Mouse (Mus musculus) liver, embryonic 15.5 days (tissue): ENCODE measurements around the gene Mtcl1. TPM values are rescaled to one million over a fixed set of nuclear protein-coding genes. Genes with fewer than 3 reads are reported as not detected.

Experiments
- ATAC-seq: fragments of 200-750 bp; cut with Nextera tagmentation; 2 replicates; pipeline ENCODE4 v1.8.0; 2017; ENCODE audit warnings: moderate number of reproducible peaks, mild to moderate bottlenecking, moderate library complexity; ENCODE audit not compliant: insufficient read depth
- H3K27ac ChIP-seq: fragments of 300-500 bp; sonication (generic); replicated peaks from 2 replicates; pipeline ENCODE4 v1.5.1; 2015; ENCODE audit warnings: mild to moderate bottlenecking, inconsistent platforms
- H3K27me3 ChIP-seq: fragments of 300-500 bp; sonication (generic); 2 replicates; pipeline ENCODE4 v1.6.1; 2015; ENCODE audit warnings: mild to moderate bottlenecking, inconsistent platforms
- H3K36me3 ChIP-seq: fragments of 300-500 bp; sonication (generic); replicated peaks from 2 replicates; pipeline ENCODE4 v1.6.1; 2015; ENCODE audit warnings: moderate library complexity, mild to moderate bottlenecking, inconsistent platforms
- H3K4me1 ChIP-seq: fragments of 300-500 bp; sonication (generic); replicated peaks from 2 replicates; pipeline ENCODE4 v1.6.1; 2015; ENCODE audit warnings: inconsistent platforms
- H3K4me2 ChIP-seq: fragments of 300-500 bp; sonication (generic); 2 replicates; pipeline ENCODE4 v1.6.1; 2015; ENCODE audit warnings: moderate library complexity, mild to moderate bottlenecking, inconsistent platforms
- H3K4me3 ChIP-seq: fragments of 300-500 bp; sonication (generic); replicated peaks from 2 replicates; pipeline ENCODE4 v1.5.1; 2015; ENCODE audit warnings: mild to moderate bottlenecking, inconsistent platforms
- H3K9ac ChIP-seq: fragments of 300-500 bp; sonication (generic); 2 replicates; pipeline ENCODE4 v1.6.1; 2015; ENCODE audit warnings: moderate library complexity, mild to moderate bottlenecking, inconsistent platforms
- H3K9me3 ChIP-seq: fragments of 300-500 bp; sonication (generic); replicated peaks from 2 replicates; pipeline ENCODE4 v1.6.1; 2016; ENCODE audit warnings: inconsistent platforms
- WGBS: fragments of 180-500 bp; shearing (Covaris S2); methylation state at CpG from one replicate; pipeline ENCODE4 v1.1.7; 2015; ENCODE audit warnings: mixed read lengths; ENCODE audit not compliant: insufficient replicate concordance; 5-methylcytosine and 5-hydroxymethylcytosine counted together
- polyA plus RNA-seq: library from polyadenylated mRNA; unstranded; fragments of >200 nt; fragmentation: Nextera tagmentation; extraction: Ambion mirVana; gene quantifications from 2 replicates; pipeline ENCODE4 v1.2.1, GENCODE M21; 2015

Mtcl1 gene
- polyA plus RNA-seq, 1 experiment from 2014 or later = 0.12 TPM

DNA sequence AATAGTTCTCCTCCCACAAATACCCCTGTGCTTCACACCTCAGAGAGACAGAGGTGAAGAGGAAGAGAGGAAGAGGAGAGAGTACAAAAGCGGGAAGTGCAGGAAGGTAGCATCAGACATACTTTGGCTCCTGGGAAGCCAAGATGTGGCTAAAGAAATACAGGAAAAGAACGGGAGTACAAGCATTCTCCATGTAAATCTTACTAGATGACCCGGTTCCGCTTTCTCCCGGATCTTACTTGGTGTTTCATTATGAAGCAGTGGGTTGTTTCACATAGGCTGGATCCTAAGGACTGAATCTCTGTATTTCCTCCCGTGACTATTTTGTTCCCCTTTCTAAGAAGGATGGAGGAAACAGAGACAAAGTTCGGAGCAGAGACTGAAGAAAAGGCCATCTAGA lies 43.9 kb downstream of the Mtcl1 start:
- Histone ChIP-seq H3K27ac (no peak overlapping the region), H3K9me3 (no peaks in the 10 kb centered on the region), H3K4me1 (no peaks in the 10 kb centered on the region), H3K4me2 (no peak overlapping the region), H3K9ac (no peak overlapping the region), H3K27me3 (peaks cover 12% of the 10 kb centered on the region; the same call in 1 of the 2 replicates), H3K36me3 (no peaks in the 10 kb centered on the region), H3K4me3 (no peak overlapping the region)
- ATAC-seq = no peak
- WGBS = 22% methylated on average over 7 of the region's 7 CpGs

DNA sequence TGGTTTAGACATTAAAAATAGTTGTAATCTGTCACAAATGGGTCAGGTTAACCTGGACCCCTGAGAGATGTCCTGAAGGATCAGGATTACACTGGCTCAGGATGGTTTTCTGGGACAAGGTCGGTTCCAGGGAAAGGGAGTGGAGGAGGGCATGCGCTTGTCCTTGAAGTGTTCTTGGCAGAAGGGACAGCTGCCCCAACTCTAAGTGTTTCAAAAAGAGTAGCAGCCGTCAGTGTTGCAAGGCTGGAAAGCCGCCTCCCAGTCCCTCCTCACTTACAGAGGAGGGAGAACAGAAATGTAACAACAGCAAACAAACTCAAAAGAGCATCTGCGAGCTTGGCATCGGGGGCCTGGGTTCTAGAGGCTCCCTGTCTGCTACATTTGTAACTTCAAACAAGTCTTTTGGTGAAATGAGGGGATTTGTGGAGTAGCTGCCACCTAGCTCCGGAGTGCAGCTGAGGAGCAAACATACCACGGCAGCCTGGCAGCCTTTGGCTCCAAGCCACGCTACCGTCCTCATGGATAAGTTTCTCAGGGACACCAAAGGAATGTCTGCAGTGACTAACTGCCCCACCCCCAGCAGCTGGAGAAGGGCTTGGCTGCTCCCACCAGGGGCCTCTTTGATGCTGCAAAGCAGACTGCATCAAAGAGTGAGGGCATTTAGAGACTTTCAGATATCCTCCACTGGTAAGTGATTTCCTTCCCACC lies 44.5 kb downstream of the Mtcl1 start:
- Histone ChIP-seq H3K9me3 (no peaks in the 10 kb centered on the region), H3K27ac (no peak overlapping the region), H3K4me1 (no peaks in the 10 kb centered on the region), H3K9ac (no peak overlapping the region), H3K4me3 (no peak overlapping the region), H3K27me3 (peaks cover 12% of the 10 kb centered on the region; the same call in 1 of the 2 replicates), H3K36me3 (no peaks in the 10 kb centered on the region), H3K4me2 (no peak overlapping the region)
- 24% methylated on average over 10 of the region's 10 CpGs for WGBS
- no peak for ATAC-seq

DNA sequence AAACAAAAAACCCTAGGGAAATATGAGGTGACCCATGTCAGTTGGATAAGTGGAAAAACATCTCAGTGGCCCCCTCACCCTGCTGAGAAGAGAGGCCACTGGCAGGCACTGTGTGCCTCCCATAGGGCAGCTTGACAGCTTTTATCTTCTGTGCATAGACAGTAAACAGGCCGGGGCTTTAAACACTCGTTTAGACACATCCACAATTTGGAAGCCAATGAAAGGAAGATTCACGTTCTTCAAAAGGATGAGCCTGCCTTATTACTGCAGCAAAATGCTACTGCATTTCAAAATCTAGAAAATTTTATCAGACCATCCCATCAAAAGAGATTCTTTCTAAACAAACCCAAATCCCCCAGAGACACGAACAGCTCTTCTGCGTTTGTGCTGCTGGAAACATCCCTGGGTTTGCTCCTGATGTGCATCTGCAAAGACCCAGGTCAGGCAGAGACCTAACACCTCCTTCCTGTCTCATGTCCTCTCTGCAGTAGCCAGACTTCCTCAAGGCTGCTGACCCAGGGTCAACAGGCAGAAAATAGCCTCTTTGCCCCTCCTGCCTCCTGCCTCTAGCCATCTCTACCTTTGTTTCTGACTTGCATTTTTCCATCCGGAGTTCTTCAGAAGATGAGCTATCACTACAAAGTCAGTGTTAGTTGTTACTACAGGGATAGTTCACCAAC lies 46.6 kb downstream of the Mtcl1 start:
- Histone ChIP-seq H3K4me2 (no peak overlapping the region), H3K4me3 (no peak overlapping the region), H3K9ac (no peak overlapping the region), H3K4me1 (no peaks in the 10 kb centered on the region), H3K9me3 (no peaks in the 10 kb centered on the region), H3K36me3 (no peaks in the 10 kb centered on the region), H3K27ac (no peak overlapping the region), H3K27me3 (peaks cover 12% of the 10 kb centered on the region; the same call in 1 of the 2 replicates)
- no peak for ATAC-seq
- 17% methylated on average over 6 of the region's 6 CpGs for WGBS

DNA sequence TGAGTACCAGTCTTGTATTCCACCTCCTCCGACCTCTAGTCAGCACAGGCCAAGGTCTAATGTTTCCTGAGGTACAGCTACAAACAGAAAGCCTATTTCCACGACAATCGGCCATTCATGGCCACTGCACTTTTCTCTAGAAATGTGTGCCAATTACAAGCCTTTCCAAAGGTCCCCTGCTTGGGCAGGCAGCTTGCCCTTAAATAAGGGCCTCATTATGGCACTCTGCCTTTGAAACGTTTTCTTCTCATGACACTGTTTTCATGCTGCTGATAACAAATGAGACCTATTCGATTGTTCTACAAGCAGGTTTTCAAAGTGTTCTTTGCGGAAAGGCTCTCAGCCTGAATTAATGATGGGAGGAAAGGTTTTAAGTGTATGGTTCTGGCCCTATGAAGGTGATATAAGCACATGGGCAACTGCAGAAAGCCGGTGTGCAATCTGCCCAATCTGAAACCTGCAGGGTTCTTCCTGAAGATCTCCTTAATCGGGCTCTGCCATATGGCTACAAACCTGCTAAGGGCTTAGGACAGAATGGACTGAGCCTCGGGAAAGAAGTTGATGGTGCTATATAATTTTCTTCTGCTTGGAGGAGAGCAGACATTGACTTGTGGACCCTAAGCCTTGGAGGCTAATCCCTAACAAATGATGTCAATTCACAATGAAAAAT lies 47.8 kb downstream of the Mtcl1 start:
- H3K36me3 ChIP-seq = no peaks in the 10 kb centered on the region
- no peak overlapping the region for H3K4me3 ChIP-seq
- no peak overlapping the region for H3K4me2 ChIP-seq
- ATAC-seq = no peak
- H3K27me3 ChIP-seq = peaks cover 12% of the 10 kb centered on the region; the same call in 1 of the 2 replicates
- no peaks in the 10 kb centered on the region for H3K4me1 ChIP-seq
- no peak overlapping the region for H3K27ac ChIP-seq
- H3K9ac ChIP-seq = no peak overlapping the region
- 52% methylated on average over 9 of the region's 9 CpGs for WGBS
- H3K9me3 ChIP-seq = no peaks in the 10 kb centered on the region

DNA sequence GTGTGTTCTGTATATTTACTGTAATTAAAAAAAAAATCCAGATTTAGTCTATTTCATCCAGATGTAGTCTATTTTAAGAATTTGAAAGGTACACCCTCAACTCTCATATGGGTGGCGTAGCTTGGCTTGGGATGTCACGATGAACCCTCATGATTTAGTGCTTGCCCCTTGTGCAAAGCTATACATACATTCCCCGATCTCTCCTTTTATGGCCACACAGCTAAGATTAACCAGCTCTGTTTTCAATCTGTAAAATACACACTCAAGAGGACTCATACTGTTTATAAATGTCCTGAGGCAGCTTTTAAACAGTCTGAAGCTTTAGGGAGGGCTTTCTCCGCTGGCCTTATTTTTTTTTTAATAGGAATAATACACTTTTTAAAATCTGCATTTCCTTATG lies 49.8 kb downstream of the Mtcl1 start:
- Histone ChIP-seq H3K4me1 (no peaks in the 10 kb centered on the region), H3K9me3 (no peaks in the 10 kb centered on the region), H3K36me3 (no peaks in the 10 kb centered on the region), H3K9ac (no peak overlapping the region), H3K4me3 (no peak overlapping the region), H3K27me3 (peaks cover 6% of the 10 kb centered on the region; the same call in 1 of the 2 replicates), H3K4me2 (no peak overlapping the region), H3K27ac (no peak overlapping the region)
- 68% methylated on average over 4 of the region's 4 CpGs for WGBS
- no peak for ATAC-seq

DNA sequence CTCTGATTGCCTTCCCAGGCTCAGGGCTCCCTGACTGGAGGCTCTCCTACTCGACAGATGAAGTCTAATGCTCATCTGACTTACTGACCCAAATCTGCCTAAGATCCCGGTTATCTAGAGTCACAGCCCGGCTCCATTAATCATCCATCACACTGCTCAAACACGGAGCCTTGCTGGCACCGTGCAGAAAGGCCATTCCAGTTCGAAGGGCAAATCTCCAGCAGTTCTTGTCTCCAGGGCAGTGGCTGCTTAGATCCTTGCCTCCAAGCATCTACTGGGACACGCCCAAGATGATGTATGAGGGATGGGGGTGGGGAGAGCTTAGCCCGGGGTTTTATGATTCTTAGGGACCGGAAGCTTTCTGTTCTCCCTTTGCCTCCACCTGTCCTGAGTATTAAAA lies 55.0 kb downstream of the Mtcl1 start:
- 59% methylated on average over 9 of the region's 9 CpGs for WGBS
- Histone ChIP-seq H3K27me3 (no peaks in the 10 kb centered on the region), H3K27ac (no peak overlapping the region), H3K36me3 (no peaks in the 10 kb centered on the region), H3K4me3 (no peak overlapping the region), H3K4me2 (no peak overlapping the region), H3K4me1 (no peaks in the 10 kb centered on the region), H3K9me3 (no peaks in the 10 kb centered on the region), H3K9ac (no peak overlapping the region)
- ATAC-seq = no peak

DNA sequence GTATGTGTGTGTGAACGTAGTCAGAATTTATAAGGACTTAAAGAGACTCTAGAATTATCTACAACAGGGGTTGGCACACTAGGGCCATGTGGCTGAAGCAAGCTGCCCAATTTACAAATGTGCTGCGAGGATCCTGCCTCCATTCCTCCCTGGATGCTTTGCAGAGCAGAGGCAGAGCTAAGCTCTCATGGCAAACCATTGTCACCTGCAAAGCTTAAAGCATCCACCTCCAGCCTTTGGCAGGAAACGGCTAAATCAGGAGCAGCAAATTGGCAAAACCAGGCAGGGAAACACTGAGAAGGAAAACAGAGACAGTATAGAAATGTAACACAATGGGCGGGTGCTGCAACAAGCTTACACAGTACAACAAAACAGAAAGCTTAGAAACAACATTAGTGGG lies 61.2 kb downstream of the Mtcl1 start:
- H3K27ac ChIP-seq = no peak overlapping the region
- H3K4me3 ChIP-seq = no peak overlapping the region
- no peak overlapping the region for H3K4me2 ChIP-seq
- no peaks in the 10 kb centered on the region for H3K36me3 ChIP-seq
- no peak overlapping the region for H3K9ac ChIP-seq
- no peaks in the 10 kb centered on the region for H3K27me3 ChIP-seq
- H3K4me1 ChIP-seq = no peaks in the 10 kb centered on the region
- no peak for ATAC-seq
- WGBS = 57% methylated on average over 4 of the region's 4 CpGs
- H3K9me3 ChIP-seq = no peaks in the 10 kb centered on the region

DNA sequence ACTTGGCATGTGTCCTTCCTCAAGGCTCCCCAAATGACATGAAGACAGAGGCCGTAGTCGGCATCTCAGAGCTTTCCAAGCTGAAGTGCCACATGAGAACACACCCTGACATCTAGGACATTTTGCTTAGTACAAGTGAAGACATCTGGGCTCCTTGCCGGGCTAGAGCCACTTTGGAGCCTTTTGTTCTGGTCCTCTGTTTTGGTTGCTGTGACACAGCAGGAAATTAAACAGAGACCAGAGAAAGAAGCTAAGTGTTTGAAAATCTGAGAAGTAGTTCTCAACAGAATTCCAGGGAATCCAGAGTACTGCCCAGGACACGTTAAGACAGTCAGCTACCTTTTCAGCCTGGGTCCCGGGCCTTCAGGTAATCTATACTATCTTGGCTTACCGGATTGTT lies 68.2 kb downstream of the Mtcl1 start:
- H3K9me3 ChIP-seq = no peaks in the 10 kb centered on the region
- no peak for ATAC-seq
- no peak overlapping the region for H3K27ac ChIP-seq
- no peaks in the 10 kb centered on the region for H3K36me3 ChIP-seq
- no peaks in the 10 kb centered on the region for H3K27me3 ChIP-seq
- WGBS = 65% methylated on average over 6 of the region's 6 CpGs
- H3K9ac ChIP-seq = no peak overlapping the region
- H3K4me1 ChIP-seq = no peaks in the 10 kb centered on the region
- no peak overlapping the region for H3K4me2 ChIP-seq
- H3K4me3 ChIP-seq = no peak overlapping the region

DNA sequence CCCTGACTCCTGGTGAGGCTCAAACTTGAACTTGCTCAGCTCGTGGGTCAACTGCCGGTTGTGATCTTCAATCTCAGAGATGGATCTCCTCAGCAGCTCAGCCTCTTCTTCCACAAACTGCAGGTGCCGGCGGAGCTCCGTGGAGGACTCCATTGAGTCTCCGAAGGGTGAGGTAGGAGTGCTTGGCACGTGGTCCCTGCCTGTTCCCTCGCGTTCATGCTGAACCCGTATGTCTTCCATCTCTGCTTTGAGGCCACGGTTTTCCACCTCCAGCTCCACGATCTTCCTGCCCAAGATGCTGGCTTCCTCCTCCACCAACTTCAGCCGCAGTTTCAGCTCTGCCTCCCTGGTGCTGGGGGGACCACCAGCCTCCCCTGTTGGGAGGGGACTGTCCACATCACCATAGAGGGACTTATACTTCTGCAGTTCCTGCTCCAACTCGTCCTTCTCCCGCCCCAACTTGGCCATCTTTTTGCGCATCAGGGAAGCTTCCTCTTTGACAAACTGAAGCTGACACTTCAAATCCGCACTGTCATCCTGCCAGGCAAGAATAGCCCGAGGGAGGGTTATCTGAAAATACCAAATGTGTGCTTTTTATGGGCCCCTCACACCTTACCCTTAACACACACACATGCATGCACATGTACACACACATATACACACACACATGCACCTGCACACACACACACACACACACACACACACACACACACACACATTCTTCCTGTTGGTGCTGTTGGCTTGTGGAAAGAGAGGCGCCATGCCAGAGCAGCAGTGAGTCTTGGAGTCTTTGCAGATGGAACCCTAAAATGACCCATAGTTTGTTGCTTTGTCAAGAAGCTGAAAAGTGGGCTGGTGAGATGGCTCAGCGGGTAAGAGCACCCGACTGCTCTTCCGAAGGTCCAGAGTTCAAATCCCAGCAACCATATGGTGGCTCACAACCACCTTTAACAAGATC lies 69.4 kb downstream of the Mtcl1 start:
- Histone ChIP-seq H3K27ac (no peak overlapping the region), H3K4me3 (no peak overlapping the region), H3K9ac (no peak overlapping the region), H3K9me3 (no peaks in the 10 kb centered on the region), H3K36me3 (no peaks in the 10 kb centered on the region), H3K4me2 (no peak overlapping the region), H3K27me3 (no peaks in the 10 kb centered on the region), H3K4me1 (no peaks in the 10 kb centered on the region)
- no peak for ATAC-seq
- 62% methylated on average over 22 of the region's 22 CpGs for WGBS

DNA sequence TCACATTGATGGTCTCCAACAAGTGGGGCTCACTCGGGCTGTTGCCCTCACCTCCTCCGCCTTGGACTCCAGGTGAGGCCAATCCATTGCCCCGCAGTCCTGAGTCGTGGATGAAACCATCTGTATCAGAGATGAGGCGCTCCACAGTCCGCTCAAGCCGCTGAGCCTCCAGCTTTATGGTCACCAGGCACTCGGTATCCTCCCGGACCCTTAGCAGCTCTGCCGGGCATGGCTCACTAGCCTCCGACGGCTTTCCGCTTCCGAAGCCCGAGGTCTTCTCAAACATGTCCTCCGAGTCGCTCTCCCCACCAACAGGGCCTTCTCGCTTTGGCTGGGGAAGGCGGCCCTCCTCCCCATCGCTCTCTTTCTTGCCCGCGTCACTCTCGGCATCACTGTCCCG lies 70.2 kb downstream of the Mtcl1 start:
- Histone ChIP-seq H3K9me3 (no peaks in the 10 kb centered on the region), H3K4me1 (no peaks in the 10 kb centered on the region), H3K36me3 (no peaks in the 10 kb centered on the region), H3K4me3 (no peak overlapping the region), H3K27me3 (no peaks in the 10 kb centered on the region), H3K4me2 (no peak overlapping the region), H3K9ac (no peak overlapping the region), H3K27ac (no peak overlapping the region)
- 86% methylated on average over 24 of the region's 24 CpGs for WGBS
- no peak for ATAC-seq
